Mouse (Mus musculus) spleen, adult 12 weeks (tissue): ENCODE measurements around the gene Apcs.

Experiments used
- DNase-seq: peaks from one replicate; pipeline ENCODE4 v3.0.0; 2022; ENCODE audit warnings: low spot score

Gene Apcs

GRCm38 (mm10) chr1:172894777-172895357 lies at the start of gene Apcs:
TSS of gene Apcs (minus strand) at chr1:172895041.
- no peak for DNase-seq

- DNase-seq: no peak
These were observed 37.4 kb upstream of the Apcs start for GRCm38 (mm10) chr1:172932197-172932596.

- DNase-seq: no peak
These were observed 23.6 kb upstream of the Apcs start for GRCm38 (mm10) chr1:172918450-172918849.

- no peak for DNase-seq
These were observed 22.3 kb upstream of the Apcs start for GRCm38 (mm10) chr1:172917115-172917514.

- no peak for DNase-seq
These were observed 8.5 kb upstream of the Apcs start for GRCm38 (mm10) chr1:172903313-172903712.

- DNase-seq: no peak
These were observed 594 bp upstream of the Apcs start for GRCm38 (mm10) chr1:172895435-172895834.

GRCm38 (mm10) chr1:172876675-172877074 lies 18.2 kb downstream of the Apcs start:
- DNase-seq: no peak

- DNase-seq: no peak
These were observed 19.6 kb downstream of the Apcs start for GRCm38 (mm10) chr1:172875265-172875664.

- no peak for DNase-seq
These were observed 46.7 kb downstream of the Apcs start for GRCm38 (mm10) chr1:172848171-172848570.

GRCm38 (mm10) chr1:172847044-172847761 lies 47.6 kb downstream of the Apcs start:
- DNase-seq: no peak
